Mouse (Mus musculus) hindlimb bud, embryonic 11.5 days (tissue): ENCODE measurements around the gene Pnkd.

ENCODE experiments used
- DNase-seq: peaks from one replicate; pipeline ENCODE4 v3.0.0-alpha.2; 2012; ENCODE audit warnings: low read depth, low spot score; ENCODE audit errors: extremely low spot score

The Pnkd gene

GRCm38 (mm10) chr1:74284543-74285160 lies at the start of gene Pnkd, which contains the start of gene Aamp:
Pnkd (plus strand) TSS chr1:74284930.
Aamp (minus strand) TSS chr1:74284738.
- peak; percentile 98 for DNase-seq

- DNase-seq, result peak; percentile 82
These were observed 48.7 kb upstream of the Pnkd start, which contains the start of gene Arpc2 for GRCm38 (mm10) chr1:74235938-74236589. Arpc2 (plus strand) TSS chr1:74236084.

DNA sequence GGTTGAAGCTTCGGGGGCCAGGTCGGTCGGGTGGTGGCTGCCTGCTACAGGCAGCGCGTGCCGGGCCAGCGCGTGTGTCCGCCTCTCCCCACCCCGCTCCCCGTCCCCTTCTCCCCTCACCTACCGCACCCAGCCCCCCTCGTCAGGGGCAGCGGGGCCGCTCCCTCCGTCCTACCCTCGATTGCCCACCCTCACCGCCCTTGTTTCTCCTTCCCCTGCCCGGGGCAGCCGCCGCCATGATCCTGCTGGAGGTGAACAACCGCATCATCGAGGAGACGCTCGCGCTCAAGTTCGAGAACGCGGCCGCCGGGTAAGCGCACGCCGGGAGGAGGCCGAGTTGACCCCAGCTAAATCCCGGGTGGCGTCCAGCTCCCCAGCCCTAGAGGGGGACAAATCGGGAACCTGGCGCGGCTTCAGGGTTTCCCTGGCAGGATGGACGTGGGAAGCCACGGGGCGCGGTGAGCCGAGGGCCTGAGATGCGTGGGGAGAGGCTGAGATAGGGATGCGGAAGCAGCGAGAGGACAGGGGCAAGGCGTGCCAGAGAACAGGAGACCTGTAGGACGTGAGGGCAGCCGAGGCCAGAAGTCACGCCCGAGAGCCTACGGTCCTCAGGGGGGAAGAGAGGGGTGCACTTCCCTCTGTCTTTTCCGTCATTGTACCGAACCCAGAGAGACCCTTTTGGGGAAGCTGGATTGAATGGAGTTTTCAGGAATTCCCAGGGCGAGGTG lies 48.0 kb upstream of the Pnkd start:
- no peak for DNase-seq

- no peak for DNase-seq
These were observed 47.1 kb upstream of the Pnkd start for GRCm38 (mm10) chr1:74237671-74238070.

- DNase-seq, result no peak
These were observed 46.6 kb upstream of the Pnkd start for GRCm38 (mm10) chr1:74238136-74238535.

DNA sequence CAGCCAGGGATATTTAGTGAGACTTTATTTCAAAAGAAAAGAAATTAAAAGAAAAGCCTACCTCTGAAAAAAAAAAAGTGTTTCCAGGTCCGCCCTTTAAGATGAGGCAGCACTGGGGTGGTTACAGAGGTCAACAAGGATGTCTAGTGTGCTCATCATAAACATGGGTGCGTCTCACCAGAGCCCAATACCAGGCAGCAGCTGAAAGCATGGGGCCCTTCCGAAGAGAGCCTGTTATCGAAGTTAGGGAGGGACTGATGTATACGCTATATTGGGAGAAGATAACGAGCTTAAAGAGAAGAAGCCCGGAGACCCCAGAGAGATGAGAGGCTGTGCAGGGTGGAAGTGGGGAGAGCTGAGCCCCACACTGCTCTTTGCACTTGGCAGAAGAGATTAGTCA lies 45.6 kb upstream of the Pnkd start:
- DNase-seq, result no peak

DNA sequence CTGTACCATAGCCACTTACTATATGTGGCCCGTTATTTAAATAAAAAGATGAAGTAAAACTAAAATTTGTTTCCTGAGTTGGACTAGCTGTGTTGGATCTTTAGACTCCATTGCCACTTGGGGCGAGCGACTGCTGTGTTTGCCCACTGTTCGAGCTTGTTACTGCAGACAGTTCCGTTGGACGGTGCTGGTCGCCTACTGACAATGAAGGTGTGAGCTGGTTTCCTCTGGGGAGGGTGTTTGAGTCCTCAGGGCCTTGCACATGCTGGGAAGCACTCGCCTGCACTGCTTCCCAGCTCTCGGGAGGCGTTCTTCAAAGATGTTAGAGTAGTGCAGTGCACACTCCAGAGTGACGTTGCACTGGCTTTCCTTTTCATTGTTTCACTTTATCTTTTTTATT lies 45.1 kb upstream of the Pnkd start:
- no peak for DNase-seq

GRCm38 (mm10) chr1:74240311-74240710 lies 44.4 kb upstream of the Pnkd start:
- DNase-seq, result no peak

GRCm38 (mm10) chr1:74240832-74241231 lies 43.9 kb upstream of the Pnkd start:
- DNase-seq, result no peak

- no peak for DNase-seq
These were observed 39.2 kb upstream of the Pnkd start for GRCm38 (mm10) chr1:74245525-74245924.

DNA sequence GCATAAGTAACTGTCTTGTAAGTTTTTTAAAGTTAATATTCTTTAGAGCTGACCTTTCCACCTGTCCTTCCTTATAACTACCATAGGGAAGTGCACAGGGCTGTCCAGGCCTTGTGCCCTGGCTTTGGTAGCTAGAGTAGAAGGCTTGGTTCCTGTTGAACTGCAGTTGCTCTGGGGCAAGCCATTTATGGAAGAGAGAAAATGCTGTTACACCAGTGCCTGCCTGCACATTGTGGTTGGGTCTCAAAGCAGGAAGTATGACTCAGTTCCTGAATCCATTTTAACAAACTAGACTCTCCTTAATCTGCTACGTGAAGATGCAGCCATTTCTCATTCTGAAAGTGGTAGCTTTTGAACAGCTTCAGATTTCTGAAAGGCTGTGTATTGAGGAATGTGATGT lies 35.9 kb upstream of the Pnkd start:
- DNase-seq, result no peak

- DNase-seq, result no peak
These were observed 35.3 kb upstream of the Pnkd start for GRCm38 (mm10) chr1:74249331-74249980.

DNA sequence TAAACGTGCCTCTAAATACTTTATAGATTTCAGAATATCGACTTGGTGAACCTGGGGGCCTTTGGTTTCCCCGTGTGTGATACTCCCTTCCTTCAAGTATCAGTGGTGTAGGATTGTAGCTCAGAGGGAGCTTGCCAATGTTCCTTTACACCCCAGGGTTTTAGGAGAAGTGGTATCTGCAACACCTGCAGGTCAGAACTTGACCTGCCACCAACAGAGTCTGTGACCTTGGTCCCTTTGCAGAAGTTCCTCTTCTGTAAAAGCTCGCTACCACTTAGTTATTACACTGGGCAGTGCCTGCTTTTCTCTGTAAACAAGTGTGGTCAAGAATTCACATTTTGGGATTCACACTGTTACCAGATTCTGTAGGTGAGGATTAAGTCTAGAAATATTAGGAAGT lies 34.6 kb upstream of the Pnkd start:
- DNase-seq, result no peak

GRCm38 (mm10) chr1:74255704-74256345 lies 28.9 kb upstream of the Pnkd start:
- no peak for DNase-seq

GRCm38 (mm10) chr1:74256782-74257181 lies 27.9 kb upstream of the Pnkd start:
- DNase-seq, result no peak

DNA sequence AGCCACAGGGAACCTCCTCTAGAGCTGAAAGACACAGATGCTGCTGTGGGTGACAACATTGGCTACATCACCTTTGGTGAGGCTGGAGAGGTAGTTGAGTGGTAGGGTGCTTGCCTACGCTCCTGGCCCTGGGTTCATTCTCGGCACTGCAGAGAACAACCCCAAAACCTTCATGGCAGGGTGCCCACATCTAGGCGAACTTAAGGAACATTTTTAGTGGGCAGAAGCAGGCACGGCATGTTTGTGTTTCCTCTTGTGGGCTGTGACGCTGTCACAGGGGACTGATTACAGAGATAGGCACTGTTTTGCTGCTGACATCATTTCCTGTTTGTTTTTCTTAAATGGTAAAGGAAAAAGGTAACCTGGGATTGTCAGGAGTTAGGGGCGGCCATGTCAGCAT lies 22.2 kb upstream of the Pnkd start:
- no peak for DNase-seq

DNA sequence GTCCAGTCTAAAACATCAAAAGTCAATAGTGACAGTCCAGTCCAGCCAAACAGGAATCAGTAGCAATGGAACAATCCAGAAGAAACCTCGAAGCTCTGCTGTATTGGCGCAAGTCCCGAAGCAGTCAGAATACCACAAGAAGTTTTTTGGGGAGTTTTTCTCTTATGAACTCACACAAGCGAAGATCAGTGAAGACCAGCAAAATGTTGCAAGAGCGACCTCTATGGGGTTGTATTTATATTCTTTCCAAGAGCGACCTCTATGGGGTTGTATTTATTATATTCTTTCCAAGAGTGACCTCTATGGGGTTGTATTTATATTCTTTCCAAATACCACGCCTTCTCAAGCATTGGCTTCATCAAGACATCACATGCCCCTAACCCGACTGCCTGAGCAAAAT lies 16.0 kb upstream of the Pnkd start:
- no peak for DNase-seq

DNA sequence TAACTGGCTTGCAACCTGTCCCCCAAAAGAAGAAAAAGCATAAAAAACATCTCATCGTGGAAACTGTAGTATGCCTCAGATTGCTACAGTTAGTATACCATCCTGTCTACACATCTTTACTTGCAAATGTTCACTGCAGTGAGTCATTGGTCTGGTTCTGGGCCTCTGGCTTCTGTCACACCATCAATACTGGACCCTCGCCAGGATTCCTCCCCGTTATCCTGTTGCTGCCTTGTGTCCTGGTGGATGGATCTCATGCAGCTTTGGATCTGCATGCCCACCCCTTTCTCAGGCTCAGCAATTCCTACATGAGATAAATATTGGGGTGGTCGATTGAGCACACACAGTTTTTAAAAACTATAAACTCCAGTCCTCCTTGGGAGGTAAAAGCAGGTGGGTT lies 13.1 kb upstream of the Pnkd start:
- DNase-seq, result no peak

DNA sequence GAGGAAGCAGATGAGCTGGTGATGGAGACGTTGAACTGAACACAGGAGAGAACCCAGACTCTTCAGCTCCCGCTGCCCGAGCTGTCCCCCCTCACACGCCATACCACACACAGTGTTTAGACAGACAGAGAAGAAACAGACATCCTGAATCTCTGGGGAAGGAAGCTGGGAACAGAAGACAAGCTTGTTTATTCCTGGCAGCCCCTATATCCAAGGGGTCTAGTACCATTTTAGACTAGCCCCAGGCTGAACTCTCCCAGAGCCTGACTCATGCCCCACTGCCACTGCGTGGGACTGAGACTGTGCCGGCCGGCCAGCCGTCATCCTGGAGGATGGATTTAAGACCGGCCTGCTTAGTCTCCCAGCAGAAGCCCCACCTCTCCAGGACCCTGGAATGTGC lies 9.7 kb upstream of the Pnkd start:
- no peak for DNase-seq

GRCm38 (mm10) chr1:74277041-74277440 lies 7.7 kb upstream of the Pnkd start:
- DNase-seq, result no peak

GRCm38 (mm10) chr1:74277883-74278537 lies 6.7 kb upstream of the Pnkd start:
- no peak for DNase-seq
